Mouse (Mus musculus): Measurements from ENCODE around the gene Gsto2.

The Gsto2 gene

DNA sequence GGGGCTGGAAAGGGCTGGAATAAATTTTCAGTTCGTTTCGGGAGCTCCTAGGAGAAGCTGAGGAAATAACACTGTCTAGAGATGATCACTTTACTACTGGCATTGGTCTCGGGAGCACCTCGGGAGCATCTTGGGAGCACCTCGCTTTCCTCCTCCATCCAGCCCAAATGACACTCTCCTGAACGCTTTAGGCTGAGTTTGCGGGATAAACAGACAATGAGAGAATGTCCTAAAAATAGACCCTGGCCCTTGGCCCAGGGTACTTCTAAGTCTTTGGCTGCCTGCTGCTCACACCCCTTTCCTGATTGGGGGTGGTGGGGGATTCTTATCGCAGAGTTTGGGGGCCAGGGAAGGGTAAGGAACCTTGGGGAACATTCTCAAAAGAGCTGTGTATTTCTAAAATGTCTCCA is 54.6 kb downstream of the Gsto2 start:
- no peak for DNase-seq (ENCODE audit: low spot score)

DNA sequence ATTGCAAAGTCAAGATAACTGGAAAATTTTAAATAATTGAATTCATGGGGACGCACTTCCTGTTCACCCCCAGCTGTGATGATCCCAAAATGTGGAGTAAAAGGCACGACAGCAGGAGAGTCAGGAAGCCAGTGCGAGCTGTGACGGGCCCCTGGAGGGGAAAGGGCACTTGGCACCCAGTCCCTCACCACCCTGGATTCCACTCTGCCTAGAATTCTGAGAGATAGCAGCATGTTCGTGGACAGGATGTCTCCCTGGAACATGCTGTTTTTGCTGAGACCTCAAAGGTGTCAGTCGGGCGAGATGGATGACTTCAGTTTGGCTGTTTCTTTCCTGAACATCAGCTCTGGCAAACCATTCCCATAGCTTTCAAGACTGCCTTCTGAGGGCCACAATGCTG is 60.5 kb downstream of the Gsto2 start:
- no peak for DNase-seq (ENCODE audit: low spot score)

DNA sequence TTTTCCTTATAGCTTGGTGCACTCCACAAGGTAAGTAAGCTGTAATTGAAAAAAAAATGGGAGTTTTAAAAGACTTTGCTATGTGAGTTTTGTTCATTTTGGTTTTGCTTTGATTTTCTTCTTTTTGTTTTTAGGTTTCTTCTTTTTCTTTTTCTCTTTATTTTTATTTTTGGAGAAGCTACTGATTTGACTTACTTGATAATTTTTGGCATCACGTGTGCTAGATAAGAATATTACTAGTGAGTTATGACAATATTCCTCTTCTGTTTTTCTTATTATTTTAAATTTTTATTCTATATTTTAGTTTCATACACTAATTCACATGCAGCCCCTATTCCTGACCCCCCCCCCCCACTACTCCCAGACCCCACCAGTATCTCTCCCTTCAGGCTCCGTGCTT is 61.7 kb downstream of the Gsto2 start:
- DNase-seq (ENCODE audit: low spot score): no peak

DNA sequence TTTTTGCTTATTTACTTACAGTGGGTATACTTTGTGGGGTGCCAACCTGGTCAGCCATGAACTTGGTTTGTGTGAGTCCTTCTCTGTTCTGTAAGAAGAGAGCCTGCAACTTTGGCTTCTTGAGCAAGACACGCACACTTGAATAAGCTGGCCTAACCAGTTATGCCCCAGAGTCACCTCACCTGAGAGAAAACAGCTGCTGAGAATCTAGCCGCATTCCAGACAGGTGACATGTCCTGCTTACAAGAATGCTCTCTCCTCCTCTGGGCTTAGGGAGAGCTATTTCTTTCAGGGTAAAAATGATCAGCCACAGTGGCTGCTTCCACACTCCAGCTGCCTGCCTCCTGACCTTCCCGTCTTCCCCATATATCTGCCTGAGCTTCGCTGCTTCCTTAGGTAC is 63.7 kb downstream of the Gsto2 start:
- no peak for DNase-seq (ENCODE audit: low spot score)

DNA sequence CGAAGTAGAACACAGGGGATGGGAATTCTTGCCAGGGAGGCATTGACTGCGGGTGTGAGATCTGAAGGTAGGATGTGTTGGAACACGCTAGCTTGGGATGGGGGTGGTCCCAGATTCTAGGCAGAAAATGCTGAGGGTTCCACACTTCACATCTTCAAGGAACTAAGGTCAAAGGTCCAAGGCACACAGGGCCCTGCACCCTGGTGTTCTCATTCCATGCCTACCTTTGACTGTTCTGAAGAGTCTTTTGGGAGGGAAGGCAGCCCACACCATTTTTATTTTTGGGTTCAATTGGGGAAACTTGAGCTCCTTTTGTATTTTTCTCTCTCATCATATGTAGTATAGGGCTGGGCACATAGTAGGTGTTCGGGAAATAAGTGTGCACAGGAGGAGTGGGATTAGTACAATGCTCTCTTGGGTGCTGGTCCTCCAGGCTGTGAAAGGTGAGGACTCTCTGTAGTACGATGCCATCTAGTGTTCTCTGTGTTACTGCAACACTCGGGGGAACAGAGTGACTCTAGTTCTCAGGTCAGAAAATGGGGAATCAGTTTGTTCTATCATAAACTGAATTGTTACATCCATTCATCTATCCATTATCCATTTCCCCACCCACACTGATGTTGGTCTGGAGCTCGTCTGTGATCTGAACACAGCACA is 66.8 kb downstream of the Gsto2 start:
- DNase-seq (ENCODE audit: low spot score): no peak

DNA sequence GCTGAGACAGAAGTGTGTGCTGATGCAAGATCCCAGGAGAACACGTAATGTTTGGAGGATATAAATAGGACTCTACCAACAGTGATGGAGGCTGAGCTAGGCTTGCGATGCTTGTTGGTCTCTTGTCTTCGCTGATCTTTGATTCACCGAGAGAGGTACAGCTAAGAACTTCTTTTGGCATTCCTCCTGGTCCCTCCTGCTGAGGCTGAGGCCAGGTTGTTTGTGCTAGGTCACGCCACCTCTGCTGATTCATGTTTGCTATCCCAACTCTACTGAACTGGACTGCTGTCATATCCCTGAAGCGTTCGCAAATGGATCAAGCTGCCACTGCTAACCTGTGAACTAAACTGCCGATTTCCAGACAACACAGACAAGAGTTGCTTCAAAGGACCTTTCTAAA is 68.8 kb downstream of the Gsto2 start:
- no peak for DNase-seq (ENCODE audit: low spot score)

DNA sequence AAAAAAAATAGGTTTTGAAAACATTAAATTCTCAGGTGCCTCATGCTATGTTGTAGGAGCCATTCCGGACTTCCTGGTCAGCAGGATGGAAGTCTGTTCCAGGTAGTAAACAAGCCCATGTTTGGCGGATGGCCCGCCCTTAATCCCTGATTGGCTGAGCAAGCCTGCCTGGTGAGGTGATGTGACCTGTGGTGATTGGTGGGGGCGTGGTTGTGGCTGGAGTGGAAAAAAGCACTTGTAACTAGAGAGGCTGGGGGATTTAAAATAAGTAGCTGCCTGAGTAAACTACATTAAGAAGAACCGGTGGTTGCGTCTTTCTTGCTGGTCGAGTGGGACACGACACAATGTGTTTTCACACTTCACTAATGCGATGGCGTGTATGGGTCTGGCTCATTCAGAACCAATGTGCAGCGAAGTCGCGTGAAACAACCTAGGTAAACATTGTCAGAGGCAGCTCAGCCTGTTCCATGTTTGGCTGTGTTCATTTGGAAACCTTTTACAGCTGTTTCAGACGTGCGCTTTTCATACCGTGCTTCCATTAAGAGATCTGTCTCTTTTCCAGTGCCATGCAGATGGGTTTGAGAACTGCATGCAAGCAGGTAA is 69.4 kb downstream of the Gsto2 start:
- DNase-seq (ENCODE audit: low spot score): no peak

DNA sequence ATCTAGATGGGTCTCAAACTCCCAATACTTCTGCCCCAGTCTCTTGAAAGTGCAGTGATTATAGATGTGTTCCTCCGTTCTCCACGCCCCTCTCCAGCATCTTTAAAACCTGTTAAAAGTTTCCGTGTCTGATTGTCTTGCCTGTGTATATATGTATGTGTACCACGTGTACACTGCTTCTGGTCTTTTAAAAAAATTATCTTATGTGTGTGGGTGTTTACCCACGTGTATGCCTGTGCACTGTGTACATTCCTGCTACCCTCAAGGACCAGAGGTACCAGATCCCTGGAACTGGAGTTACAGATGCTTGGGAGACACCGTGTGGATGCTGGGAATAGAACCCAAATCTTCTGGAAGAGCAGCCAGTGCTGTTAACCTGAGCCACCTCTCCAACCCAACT is 70.2 kb downstream of the Gsto2 start:
- no peak for DNase-seq (ENCODE audit: low spot score)

Data from urinary bladder, postnatal 10 days (tissue).